Mouse (Mus musculus): ENCODE data around the gene Ranbp3l. TPM values are rescaled to one million over a fixed set of nuclear protein-coding genes. Genes with fewer than 3 reads are reported as not detected.
A peak's percentile ranks its signal among the peaks of the same experiment; 100 is the strongest.

Gene Ranbp3l
- total and polyA plus RNA-seq, 3 experiments: 0.04 TPM; not detected in 2

GRCm38 (mm10) chr15:8968229-8968595 lies 463 bp downstream of the Ranbp3l start:
- H3K27me3 ChIP-seq (ENCODE audit: control insufficient read depth, insufficient read depth, low read length): no peaks in the 10 kb centered on the region
- H3K79me2 ChIP-seq (replicated peaks; ENCODE audit: control insufficient read depth, insufficient read depth, low read length): no peaks in the 10 kb centered on the region
- no peak overlapping the region for H3K27ac ChIP-seq
- no peak for DNase-seq
- H3K4me3 ChIP-seq: no peak overlapping the region
- TF ChIP-seq CTCF (IDR thresholded peaks at IDR 0.05) (no peak), POLR2A (IDR thresholded peaks at IDR 0.05; ENCODE audit: insufficient read depth, low read depth, low read length) (no peak), EP300 (IDR thresholded peaks at IDR 0.05; ENCODE audit: insufficient read depth, low read depth, low read length) (no peak)
- no peaks in the 10 kb centered on the region for H3K36me3 ChIP-seq (ENCODE audit: control insufficient read depth, insufficient read depth, low read length)
- H3K9ac ChIP-seq (ENCODE audit: low read depth, low read length): no peak overlapping the region
- 83% methylated on average over 14 of the region's 14 CpGs for WGBS
- H3K4me1 ChIP-seq (ENCODE audit: control insufficient read depth, insufficient read depth, low read length): no peaks in the 10 kb centered on the region
- intact Hi-C loops (cut with DNase I): no loop called here

GRCm38 (mm10) chr15:8969061-8969635 lies 1.4 kb downstream of the Ranbp3l start:
- Histone ChIP-seq H3K27me3 (ENCODE audit: control insufficient read depth, insufficient read depth, low read length) (no peaks in the 10 kb centered on the region), H3K36me3 (ENCODE audit: control insufficient read depth, insufficient read depth, low read length) (no peaks in the 10 kb centered on the region), H3K79me2 (replicated peaks; ENCODE audit: control insufficient read depth, insufficient read depth, low read length) (no peaks in the 10 kb centered on the region), H3K4me3 (no peak overlapping the region), H3K9ac (ENCODE audit: low read depth, low read length) (no peak overlapping the region), H3K4me1 (ENCODE audit: control insufficient read depth, insufficient read depth, low read length) (no peaks in the 10 kb centered on the region), H3K27ac (no peak overlapping the region)
- no peak for DNase-seq
- intact Hi-C loops (cut with DNase I): no loop called here
- no peak for TF ChIP-seq CTCF (IDR thresholded peaks at IDR 0.05)
- no peak for TF ChIP-seq EP300 (IDR thresholded peaks at IDR 0.05; ENCODE audit: insufficient read depth, low read depth, low read length)
- TF ChIP-seq POLR2A (IDR thresholded peaks at IDR 0.05; ENCODE audit: insufficient read depth, low read depth, low read length): no peak
- WGBS: 70% methylated on average over 10 of the region's 10 CpGs

- H3K9ac ChIP-seq (ENCODE audit: low read depth, low read length): no peak overlapping the region
- WGBS: 92% methylated on average over 6 of the region's 6 CpGs
- no peaks in the 10 kb centered on the region for H3K27me3 ChIP-seq (ENCODE audit: control insufficient read depth, insufficient read depth, low read length)
- no peaks in the 10 kb centered on the region for H3K4me1 ChIP-seq (ENCODE audit: control insufficient read depth, insufficient read depth, low read length)
- H3K36me3 ChIP-seq (ENCODE audit: control insufficient read depth, insufficient read depth, low read length): no peaks in the 10 kb centered on the region
- H3K79me2 ChIP-seq (replicated peaks; ENCODE audit: control insufficient read depth, insufficient read depth, low read length): no peaks in the 10 kb centered on the region
- no peak overlapping the region for H3K4me3 ChIP-seq
- TF ChIP-seq CTCF (IDR thresholded peaks at IDR 0.05): no peak
- DNase-seq: no peak
- no peak overlapping the region for H3K27ac ChIP-seq
- intact Hi-C loops (cut with DNase I): no loop called here
These were observed 23.5 kb downstream of the Ranbp3l start for GRCm38 (mm10) chr15:8991211-8991610.

- Histone ChIP-seq H3K79me2 (replicated peaks; ENCODE audit: control insufficient read depth, insufficient read depth, low read length) (no peaks in the 10 kb centered on the region), H3K27me3 (ENCODE audit: control insufficient read depth, insufficient read depth, low read length) (no peaks in the 10 kb centered on the region), H3K4me3 (no peak overlapping the region), H3K4me1 (ENCODE audit: control insufficient read depth, insufficient read depth, low read length) (no peaks in the 10 kb centered on the region), H3K36me3 (ENCODE audit: control insufficient read depth, insufficient read depth, low read length) (no peaks in the 10 kb centered on the region), H3K9ac (ENCODE audit: low read depth, low read length) (no peak overlapping the region), H3K27ac (no peak overlapping the region)
- 77% methylated on average over 12 of the region's 12 CpGs for WGBS
- no peak for DNase-seq
- TF ChIP-seq EP300 (IDR thresholded peaks at IDR 0.05; ENCODE audit: insufficient read depth, low read depth, low read length) (no peak), POLR2A (IDR thresholded peaks at IDR 0.05; ENCODE audit: insufficient read depth, low read depth, low read length) (no peak), CTCF (IDR thresholded peaks at IDR 0.05) (no peak)
- intact Hi-C loops (cut with DNase I): no loop called here
These were observed 24.4 kb downstream of the Ranbp3l start for GRCm38 (mm10) chr15:8991859-8992838.

- TF ChIP-seq CTCF (IDR thresholded peaks at IDR 0.05): peak; percentile 23; the same call in 1 of the 2 replicates
- TF ChIP-seq EP300 (IDR thresholded peaks at IDR 0.05; ENCODE audit: insufficient read depth, low read depth, low read length): no peak
- Histone ChIP-seq H3K27ac (no peak overlapping the region), H3K9ac (ENCODE audit: low read depth, low read length) (no peak overlapping the region), H3K36me3 (ENCODE audit: control insufficient read depth, insufficient read depth, low read length) (no peaks in the 10 kb centered on the region), H3K4me1 (ENCODE audit: control insufficient read depth, insufficient read depth, low read length) (no peaks in the 10 kb centered on the region), H3K79me2 (replicated peaks; ENCODE audit: control insufficient read depth, insufficient read depth, low read length) (no peaks in the 10 kb centered on the region), H3K4me3 (no peak overlapping the region), H3K27me3 (ENCODE audit: control insufficient read depth, insufficient read depth, low read length) (no peaks in the 10 kb centered on the region)
- no peak for DNase-seq
- intact Hi-C loops (cut with DNase I): no loop called here
- WGBS: 68% methylated on average over 8 of the region's 8 CpGs
These were observed 27.0 kb downstream of the Ranbp3l start for GRCm38 (mm10) chr15:8994608-8995277.

- intact Hi-C loops (cut with DNase I): no loop called here
- TF ChIP-seq EP300 (IDR thresholded peaks at IDR 0.05; ENCODE audit: insufficient read depth, low read depth, low read length): no peak
- TF ChIP-seq CTCF (IDR thresholded peaks at IDR 0.05): no peak
- TF ChIP-seq POLR2A (IDR thresholded peaks at IDR 0.05; ENCODE audit: insufficient read depth, low read depth, low read length): no peak
These were observed 27.7 kb downstream of the Ranbp3l start for GRCm38 (mm10) chr15:8995490-8995889.

More at GRCm38 (mm10) chr15:8995490-8995889, 27.7 kb downstream of the Ranbp3l start:
- Histone ChIP-seq H3K4me3 (no peak overlapping the region), H3K9ac (ENCODE audit: low read depth, low read length) (no peak overlapping the region), H3K27me3 (ENCODE audit: control insufficient read depth, insufficient read depth, low read length) (no peaks in the 10 kb centered on the region), H3K36me3 (ENCODE audit: control insufficient read depth, insufficient read depth, low read length) (no peaks in the 10 kb centered on the region), H3K4me1 (ENCODE audit: control insufficient read depth, insufficient read depth, low read length) (no peaks in the 10 kb centered on the region), H3K27ac (no peak overlapping the region), H3K79me2 (replicated peaks; ENCODE audit: control insufficient read depth, insufficient read depth, low read length) (no peaks in the 10 kb centered on the region)
- no peak for DNase-seq
- 31% methylated on average over 7 of the region's 7 CpGs for WGBS

Measured in heart, adult 2 months (tissue).